Mouse (Mus musculus): ENCODE results near the gene Colgalt1.
A peak's percentile ranks its signal among the peaks of the same experiment; 100 is the strongest.

Colgalt1 gene

DNA sequence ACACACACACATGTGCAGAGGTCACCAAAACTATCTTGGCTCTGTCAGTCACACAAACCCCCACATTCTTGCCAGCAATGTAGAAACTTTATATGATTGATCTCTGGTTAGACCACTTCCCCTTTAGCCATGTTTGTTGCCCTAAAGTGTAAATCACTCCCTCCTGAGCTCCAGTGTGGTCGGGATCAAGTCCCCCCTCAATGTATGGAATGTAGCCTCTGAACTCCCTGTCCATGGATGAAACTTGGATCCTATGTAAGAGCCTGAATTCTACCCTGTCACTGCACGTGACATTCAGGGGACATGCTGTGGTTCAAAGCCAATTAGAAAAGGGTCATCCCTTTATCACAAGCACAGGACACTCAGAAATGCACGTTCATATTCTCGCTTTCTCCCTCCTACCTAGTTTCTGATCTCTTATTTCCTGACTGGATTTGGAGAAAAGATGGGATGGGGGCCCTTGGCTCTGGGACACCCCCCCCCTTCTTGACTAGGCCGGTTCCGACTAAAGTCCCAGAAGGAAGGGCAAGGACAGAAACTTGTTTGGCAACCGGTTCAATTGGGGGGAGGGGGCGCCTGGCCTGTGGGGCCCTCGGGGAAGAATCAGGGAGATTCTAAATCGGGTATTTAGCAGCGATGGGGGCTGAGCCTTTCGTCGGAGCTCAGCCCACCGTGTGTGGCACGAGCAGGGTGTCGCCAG lies 17.7 kb downstream of the Colgalt1 start:
- no peak for DNase-seq (ENCODE audit: low read depth)

DNA sequence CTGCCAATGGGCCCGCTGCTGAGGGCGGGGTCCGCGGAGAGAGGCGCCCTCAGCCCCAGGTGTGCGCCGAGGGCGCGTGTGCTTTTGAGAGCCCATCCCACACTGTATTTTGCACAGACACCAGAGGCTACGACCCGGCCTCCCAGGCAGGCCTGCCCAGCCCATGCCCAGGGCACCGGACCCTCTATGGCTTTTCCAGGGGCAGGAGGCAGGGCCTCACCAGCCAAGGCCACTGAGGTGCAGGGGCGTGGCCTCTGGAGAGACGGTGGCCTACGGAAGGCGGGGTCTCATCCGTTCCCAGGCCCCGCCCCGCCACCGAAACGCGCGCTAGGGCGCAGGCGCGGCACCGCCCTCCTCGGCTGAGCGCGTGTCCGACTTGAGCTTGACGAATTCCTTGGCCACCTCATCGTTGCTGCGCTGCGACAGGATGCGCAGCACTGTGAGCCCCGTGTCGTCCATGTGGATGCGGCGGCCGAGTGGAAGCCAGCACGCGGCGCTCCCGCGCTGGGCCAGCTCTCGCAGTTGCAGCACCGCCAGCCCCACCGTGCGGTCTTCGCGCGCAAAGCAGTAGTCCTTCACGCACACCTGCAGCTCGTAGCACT lies 18.4 kb downstream of the Colgalt1 start:
- peak; percentile 79 for DNase-seq (ENCODE audit: low read depth)

DNA sequence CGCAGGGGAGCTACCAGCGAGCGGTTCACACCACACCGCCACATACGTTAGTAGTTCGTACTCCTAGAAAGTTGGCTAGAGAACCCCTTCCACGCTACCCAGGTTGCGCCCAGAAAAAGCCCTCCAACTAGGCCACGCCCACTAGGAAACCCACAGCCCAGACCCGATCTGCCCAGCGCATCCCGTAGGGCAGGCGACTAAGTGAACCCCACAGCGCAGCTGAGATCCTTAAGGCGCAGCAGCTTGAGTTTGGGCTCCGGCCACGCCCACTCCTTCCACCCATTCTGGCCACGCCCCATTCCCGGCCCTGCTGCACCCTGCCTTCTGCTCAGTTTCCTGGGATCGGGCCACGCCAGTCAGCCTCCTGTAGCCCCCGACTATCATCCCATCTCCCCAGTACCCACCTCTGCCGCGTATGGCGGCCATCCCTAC lies 19.0 kb downstream of the Colgalt1 start:
- DNase-seq (ENCODE audit: low read depth): no peak

DNA sequence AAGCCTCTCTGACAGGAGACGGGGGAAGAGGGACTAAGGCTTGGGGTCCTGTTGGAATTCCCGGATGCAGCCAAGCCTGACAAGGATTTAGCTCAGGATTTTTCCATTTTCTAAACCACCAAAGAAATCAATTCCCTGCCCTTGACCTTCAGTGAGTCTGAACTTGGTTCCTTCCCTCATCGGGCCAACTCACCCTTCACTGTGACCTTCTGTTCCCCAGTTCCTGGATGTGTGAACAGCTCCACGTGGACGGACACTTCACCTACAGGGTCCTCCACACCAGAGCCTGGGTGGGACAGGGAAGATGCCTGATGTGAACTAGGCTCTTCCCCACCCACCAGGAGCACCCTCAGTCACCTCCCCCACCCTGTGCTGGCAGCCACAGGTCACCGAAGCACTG lies 20.0 kb downstream of the Colgalt1 start:
- no peak for DNase-seq (ENCODE audit: low read depth)

DNA sequence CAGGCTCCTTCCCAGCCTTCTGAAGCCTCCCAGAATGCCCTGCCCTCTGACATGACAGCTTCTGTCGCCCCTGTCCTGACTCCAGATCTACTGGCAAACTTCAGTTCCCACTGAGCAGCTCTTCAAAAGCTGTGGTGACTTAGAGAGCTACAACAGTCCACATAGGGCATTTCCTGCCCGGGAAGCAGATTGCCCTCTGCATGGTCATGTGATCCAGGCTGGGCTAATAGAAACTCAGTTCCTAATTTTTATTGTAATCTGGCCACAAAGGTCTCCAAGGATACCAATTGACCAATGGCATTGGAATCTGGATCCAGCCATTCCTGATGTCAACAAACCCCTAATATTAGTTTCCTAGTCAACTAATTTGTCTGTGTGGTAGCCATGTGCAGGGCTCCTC lies 21.1 kb downstream of the Colgalt1 start:
- no peak for DNase-seq (ENCODE audit: low read depth)

DNA sequence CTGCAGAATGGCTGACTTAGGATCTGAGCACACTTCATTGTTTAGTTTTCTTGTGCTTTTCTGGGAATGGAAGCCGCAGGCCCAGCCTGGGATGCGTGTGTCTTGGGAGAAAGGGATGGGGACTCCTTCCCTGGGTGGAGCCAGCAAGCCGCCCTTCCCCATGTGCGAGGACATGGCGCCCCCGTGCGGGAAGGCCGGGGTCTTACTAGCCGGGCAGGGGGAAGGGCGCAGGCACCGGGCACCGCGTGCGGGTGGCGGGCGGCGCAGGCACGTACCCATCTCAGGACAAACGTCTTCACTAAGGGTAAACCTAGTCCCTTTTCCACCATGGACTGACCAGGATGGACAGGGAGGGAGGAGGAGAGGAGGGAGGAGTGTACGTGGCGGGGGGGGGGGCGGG lies 22.4 kb downstream of the Colgalt1 start:
- DNase-seq (ENCODE audit: low read depth): no peak

DNA sequence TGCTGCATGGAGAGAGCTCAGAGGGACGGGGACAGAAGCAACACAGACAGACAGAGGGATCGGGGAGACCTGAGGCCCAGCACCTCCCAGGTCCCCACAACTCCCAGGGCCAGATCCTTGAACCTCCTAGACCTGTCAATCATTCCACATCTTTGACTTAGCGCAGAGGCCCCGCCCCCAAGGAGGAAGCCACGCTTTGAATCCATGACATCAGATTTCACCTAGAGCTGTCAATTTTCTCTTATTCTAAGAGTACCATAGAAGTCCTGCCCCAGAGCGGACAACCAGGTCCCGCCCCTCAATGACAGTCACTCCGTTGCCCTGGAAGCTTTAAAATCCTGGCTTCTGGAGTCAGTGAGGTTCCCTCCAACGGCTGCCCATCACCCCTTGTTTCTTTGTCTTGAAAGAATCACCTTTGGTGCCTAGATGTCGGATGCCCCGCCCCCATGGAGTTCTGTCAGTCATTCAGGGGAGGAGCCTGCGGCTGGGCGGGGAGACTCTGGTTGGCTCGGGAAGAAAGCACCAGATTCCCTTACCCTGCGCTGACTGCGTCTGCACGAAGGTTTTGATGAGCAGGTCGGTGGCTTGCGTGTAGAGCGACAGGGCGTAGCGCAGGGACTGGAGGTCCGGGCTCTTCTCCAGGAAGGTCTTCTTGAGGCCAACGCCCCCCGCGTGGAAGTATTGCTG lies 23.3 kb downstream of the Colgalt1 start:
- DNase-seq (ENCODE audit: low read depth): peak; percentile 78

DNA sequence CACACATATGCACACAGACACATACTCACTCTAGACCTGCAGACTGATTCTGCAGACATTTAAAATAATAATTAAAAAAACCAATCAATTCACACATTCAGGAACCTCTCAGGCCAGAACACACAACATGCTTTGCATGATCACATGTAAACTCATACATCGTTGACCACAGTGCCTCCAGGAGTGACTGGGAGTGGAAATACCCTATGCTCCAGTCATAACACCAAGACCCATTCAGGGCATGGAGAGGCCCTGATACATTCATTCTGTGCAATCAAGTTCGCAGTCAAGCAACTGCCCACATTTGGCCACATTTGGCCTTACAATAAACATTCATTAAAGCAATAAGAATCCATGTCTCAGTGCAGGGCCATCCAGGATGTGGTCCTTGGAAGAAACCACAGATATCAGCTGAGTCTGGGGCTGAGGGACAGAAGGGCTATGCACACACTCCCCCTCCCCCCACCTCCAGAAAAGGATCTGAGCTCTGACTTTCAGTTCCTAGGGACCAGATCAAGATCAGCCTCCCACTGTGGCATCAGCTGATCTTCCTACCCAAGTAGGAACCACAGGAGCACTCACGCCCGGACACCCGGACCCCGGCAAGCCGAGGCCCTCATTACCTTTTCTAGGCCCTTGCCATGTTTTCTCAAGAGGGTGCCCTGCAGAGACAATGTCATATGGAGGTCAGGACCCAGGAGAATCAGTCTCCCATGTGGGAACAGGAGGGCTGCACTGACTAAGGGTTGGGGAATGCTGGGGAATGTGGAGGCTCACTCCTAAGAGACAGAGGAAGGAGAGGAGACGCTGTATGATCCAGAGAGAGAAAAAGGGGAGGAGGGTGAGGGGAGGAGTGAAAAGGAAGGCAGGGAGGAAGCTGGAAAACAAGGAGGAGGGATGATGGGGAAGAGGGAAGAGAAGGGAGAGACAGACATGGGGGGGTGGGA lies 26.6 kb downstream of the Colgalt1 start:
- no peak for DNase-seq (ENCODE audit: low read depth)

DNA sequence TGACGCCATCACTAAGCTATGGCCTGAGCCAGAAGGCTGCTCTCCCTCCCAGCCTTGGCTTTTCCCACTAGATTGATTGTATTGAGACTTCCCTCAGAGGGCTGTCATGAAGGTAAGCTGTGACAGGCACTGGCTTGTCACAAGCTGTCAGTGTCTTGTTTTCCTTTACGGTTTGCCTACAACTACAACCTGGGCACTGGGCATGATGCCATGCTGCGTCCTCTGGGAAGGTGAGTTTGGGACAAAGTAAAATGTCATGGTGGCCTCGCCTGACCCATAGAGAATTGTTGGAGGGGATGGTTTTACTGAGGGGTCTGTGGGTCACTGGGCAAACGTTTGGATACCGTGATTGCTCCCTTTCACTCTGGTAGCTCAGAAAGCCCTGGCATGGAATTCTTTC lies 27.5 kb downstream of the Colgalt1 start:
- no peak for DNase-seq (ENCODE audit: low read depth)

DNA sequence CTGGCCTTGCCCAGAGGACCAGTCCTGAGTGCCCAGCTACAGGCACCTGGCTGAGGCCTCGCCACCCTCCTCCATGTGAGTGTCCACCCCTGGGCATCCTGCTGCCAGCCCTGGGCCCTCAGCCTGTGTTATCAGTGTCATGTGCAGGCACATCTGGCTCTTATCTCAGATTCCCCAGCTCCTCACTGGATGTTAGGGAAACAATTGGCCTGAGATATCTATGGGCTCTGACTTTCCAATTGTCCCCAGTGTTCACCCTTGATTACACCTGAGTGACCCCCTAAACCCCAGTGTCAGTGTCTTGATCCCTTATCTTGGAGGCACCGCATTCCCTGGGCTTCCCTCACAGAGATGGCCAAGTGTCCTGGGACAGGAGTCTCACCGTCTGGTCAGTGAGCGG lies 28.5 kb downstream of the Colgalt1 start:
- no peak for DNase-seq (ENCODE audit: low read depth)

DNA sequence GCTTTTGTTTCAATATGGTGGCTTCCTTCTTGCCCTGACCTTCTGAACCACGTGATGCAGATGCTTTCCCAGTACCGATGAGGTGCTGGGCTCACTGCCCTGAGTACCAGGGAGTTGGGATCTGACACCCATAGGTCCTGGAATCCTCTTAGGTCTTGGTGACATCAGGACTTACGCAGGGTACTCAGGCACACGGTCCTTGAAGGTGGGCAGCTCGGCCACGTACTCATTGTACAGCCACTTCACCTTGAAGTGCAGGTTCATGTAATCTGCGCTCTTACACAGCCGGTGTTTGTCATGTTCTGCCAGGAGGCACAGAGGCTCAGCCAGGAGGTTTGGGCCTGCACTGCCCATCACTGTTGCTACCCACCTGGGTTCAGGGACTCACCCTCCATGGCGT lies 34.7 kb downstream of the Colgalt1 start:
- no peak for DNase-seq (ENCODE audit: low read depth)

DNA sequence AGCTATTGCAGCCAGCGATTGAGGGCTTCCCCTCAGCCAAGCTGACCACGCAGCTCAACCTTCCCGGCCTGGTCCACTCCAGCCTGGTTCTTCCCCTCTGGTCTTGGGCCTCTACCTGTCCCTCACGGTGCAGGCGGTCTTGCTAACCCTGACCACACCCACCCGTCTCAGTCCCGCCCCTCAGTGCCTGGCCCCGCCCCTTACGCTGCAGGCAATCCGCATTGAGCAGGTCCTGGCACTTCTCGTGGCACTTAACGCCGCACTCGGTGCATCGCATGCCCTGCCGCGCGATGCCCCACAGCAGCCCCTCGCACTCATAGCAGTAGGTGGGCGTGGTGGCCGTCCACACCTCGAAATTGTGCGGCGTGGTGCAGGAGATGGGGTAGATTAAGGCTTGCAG lies 43.8 kb downstream of the Colgalt1 start:
- peak; percentile 41 for DNase-seq (ENCODE audit: low read depth)

DNA sequence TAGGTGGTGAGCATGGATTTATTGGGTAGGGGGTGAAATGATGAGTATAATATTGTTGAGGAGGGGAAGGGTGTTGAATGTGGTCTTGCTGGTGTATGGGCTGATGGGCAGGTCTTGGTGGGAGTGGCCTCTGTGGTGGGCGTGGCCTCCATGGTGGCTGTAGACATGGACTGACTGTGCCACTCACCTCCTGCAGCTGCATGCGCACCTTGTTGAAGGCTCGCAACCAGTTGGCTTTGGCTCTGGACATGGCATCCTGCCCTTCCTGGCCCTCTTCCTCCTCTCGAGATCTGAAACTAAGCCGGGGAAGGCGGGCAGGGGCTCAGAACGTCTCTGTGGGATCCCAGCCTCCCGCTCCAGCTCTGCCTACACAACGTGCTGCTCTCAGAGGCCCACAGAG lies 47.0 kb downstream of the Colgalt1 start:
- DNase-seq (ENCODE audit: low read depth): no peak

DNA sequence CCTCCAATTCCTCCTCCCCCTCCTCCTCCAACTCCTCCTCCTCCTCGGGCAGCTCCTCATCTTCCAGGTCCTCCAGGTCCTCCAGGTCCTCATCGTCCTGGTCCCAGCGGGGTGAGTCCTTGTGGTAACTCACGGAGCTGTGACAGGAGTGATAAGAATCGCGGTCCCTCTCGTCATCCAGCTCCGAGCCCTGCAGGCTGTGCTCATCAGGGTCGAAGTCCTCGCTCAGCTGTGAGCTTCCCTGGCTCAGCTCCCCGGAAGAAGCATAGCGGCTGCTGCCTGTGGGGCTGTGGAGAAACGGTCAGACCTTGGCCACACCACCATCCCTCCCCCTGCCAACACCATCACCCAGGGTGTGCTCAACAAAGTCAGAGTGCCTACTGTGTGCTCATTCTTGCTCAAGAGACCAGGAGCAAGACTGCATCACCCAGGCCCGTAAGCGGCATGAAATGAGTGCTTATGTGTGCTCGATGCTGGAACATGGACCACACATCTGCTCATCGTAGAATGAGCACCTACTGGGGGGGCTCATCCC lies 47.8 kb downstream of the Colgalt1 start:
- no peak for DNase-seq (ENCODE audit: low read depth)

DNA sequence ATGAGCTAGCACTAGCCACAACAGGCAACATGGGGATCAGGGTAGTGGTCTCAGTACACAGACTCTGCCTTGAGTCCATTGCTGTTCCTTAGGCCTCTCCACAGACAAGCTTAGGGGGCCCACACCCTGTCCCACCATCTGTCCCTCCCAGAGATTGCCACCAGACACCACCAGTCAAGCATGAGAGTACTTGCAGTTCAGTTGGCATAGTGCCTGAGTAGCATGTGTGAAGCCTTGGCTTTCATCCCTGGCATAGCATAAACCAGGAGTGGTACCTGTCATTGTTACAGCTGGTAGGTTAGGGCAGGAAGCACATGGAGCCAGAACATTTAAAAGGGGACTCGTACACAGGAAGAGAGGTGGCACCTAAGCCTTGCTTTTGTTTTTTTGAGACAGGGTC lies 49.0 kb downstream of the Colgalt1 start:
- DNase-seq (ENCODE audit: low read depth): no peak

DNA sequence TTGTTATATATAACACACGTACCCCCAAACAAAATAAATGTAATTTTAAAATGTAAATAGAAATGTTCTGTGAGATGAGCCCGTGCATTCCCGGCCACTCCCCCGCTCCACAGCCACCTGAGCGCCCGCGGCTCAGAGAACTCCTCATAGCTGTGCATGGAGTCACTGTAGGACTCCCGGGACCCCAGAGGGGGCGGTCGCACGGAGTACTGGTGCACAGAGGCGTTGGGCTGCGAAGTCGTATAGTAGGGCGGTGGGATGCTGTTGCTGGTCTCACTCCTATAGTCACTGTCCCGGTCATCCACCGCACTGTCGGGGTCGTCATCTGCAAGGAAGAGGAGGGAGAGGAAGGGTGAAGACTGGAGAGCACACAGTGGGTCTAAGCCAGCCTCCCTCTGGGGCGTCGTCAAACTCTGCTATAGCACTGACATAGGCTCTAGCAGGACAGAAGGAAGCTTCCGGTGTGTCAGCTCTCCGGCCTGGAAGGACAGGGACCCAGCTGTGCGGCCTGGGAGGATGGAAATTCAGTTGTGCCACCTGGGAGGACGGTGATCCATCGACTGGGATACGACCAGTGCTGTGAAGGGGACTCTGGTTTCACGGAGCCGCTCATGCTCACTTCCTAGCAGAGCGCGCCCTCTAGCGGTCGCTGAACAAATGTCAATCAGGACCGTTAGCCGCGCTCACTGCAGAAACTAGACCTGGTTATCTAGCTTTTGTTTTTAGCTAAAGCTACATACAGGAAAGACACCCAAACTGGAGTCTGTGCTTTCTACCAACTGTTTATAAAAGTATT lies 49.7 kb downstream of the Colgalt1 start:
- DNase-seq (ENCODE audit: low read depth): peak; percentile 84

DNA sequence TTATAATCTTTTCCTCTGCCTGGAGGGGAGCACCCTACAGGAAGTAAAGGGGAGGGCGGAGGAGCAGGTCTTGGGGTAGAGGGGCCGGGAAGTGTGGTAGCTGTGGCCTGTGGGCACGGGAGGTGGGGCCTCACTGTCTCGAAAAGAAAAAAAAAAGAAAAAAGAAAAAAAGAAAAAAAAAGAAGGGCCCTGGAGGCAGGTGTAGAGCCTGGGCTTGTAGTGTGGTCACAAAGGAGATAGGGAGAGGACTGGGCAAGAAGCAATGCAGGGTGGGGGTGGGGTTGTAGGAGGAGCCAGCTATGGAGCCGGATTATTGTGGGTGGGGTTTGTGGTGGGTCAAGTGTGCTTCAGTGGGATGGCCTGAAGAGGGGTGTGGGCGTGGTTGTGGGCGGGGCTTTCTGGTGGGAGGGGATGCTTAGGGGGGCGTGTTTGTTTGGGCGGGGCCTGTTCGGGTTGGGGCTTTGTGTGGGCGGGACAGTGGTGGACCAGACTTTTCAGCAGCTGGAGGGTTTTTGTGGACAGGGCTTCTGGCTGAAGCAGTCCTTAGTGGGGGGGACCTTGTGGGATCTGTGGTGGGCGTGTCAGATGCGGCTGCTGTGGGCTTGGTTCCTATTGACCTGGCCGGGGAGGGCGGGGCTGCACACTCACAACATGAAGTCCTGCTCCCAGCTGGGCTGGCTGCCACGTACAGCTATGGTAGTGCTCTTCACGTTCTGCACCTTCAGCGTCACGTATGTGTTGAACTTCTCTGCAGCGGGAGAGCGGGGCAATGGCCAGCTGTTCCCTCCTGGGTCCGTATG lies 54.7 kb downstream of the Colgalt1 start:
- DNase-seq (ENCODE audit: low read depth): peak; percentile 50

DNA sequence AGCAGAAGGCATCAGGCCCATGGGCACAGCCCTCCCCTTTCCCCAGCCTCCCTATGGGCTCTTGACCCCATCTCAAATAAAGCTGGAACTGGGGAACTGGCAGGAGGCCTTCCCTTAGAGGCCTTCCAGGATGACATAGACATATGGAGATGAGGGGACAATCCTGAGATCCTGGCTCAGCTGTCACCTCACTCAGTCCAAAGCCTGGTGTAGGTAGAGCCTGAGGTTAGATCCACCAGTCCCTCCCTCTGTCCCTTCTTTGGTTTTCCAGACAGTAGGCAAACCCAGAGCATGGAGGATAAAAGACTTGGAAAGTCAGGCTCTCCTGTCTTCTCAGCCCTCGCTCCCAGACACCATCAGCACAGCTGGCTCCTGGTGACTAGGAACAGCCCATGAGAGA lies 56.1 kb downstream of the Colgalt1 start:
- DNase-seq (ENCODE audit: low read depth): no peak

DNA sequence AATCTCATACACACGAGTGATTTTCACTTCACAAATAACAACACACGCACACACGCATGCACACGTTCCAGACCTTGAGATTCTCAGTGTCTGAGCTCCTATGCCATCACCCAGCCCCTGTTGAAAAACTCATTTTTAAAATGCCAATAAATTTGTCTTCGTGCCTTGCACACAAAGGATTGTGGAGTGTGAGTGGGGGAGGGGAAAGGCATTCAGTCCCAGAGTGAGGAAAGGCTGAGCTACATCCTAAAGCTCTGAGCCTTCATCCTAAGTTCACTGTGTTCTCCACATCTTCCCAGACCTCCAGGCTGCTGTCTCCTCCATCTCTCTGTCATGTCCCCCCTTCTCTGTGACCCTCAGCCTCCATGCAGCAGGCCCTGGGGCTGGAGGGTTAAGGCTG lies 56.5 kb downstream of the Colgalt1 start:
- no peak for DNase-seq (ENCODE audit: low read depth)

DNA sequence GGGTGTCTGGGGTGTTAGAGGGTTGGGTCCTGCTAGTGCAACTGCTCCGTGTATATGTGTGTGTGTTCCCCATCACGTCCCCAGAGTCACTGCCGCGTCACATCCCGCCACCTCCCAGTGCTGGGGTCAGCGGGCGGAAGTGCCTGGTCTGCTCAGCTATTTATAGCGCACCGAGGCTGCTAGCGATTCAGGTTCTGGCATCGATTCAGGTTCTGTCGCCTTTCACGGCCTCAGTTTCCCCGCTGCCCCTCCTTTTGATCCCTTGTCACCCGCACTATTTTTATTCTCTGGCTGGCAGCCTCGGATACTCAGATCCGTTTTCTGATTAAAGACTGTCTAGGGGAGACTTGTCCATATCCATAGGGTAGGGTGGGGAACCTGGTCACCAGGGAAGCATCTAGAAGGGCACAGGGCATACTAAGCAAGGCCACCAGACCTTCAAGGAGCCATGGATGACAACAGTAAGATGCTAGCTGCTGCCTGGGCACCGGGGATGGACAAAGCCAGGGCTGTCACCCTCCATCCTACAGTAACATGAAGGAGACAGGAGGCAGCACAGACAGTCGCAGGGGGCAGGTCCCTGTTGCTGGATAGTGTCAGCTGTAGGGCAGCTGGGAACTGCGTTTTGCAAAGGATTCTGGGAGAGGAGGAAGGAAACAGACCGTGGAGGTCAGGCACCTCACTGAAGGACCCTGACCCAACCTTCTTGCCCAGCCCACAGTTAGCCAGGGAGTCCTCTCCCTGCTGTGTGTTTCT lies 57.6 kb downstream of the Colgalt1 start:
- DNase-seq (ENCODE audit: low read depth): no peak

All from c-Kit-positive CD71-positive TER-119-negative erythroid progenitor cells, embryonic 14.5 days (primary cell).